Mouse (Mus musculus): ENCODE data around the gene Lrrc8e. TPM values are rescaled to one million over a fixed set of nuclear protein-coding genes. Genes with fewer than 3 reads are reported as not detected.
A peak's percentile ranks its signal among the peaks of the same experiment; 100 is the strongest.

Lrrc8e gene
- polyA plus RNA-seq (2012) = 0.02 TPM in 1 of 2 replicates, not detected in the other

- peaks cover 29% of the 10 kb centered on the region for H3K4me1 ChIP-seq (ENCODE audit: control insufficient read depth)
- H3K36me3 ChIP-seq (ENCODE audit: control insufficient read depth) = no peaks in the 10 kb centered on the region
- H3K27me3 ChIP-seq (ENCODE audit: control insufficient read depth) = peaks cover 67% of the 10 kb centered on the region
- peak within 1 kb of the TSS; percentile 35 for H3K4me3 ChIP-seq (replicated peaks)
- H3K9me3 ChIP-seq (ENCODE audit: control insufficient read depth, low read length) = no peaks in the 10 kb centered on the region
- TF ChIP-seq TAL1 (IDR thresholded peaks at IDR 0.05; ENCODE audit: low read length) (no peak), GATA1 (IDR thresholded peaks at IDR 0.05; ENCODE audit: low read length) (no peak)
Measured at GRCm38 (mm10) chr8:4226739-4227347, at the start of gene Lrrc8e. TSS of gene Lrrc8e (plus strand) at chr8:4226827.

GRCm38 (mm10) chr8:4183409-4183808 is 43.2 kb upstream of the Lrrc8e start:
- Histone ChIP-seq H3K36me3 (ENCODE audit: control insufficient read depth) (peaks cover 25% of the 10 kb centered on the region), H3K4me1 (ENCODE audit: control insufficient read depth) (peaks cover 18% of the 10 kb centered on the region), H3K4me3 (replicated peaks) (no peak overlapping the region)

GRCm38 (mm10) chr8:4186151-4186550 is 40.5 kb upstream of the Lrrc8e start:
- H3K4me1 ChIP-seq (ENCODE audit: control insufficient read depth) = peaks cover 42% of the 10 kb centered on the region
- H3K4me3 ChIP-seq (replicated peaks) = no peak overlapping the region
- H3K9me3 ChIP-seq (ENCODE audit: control insufficient read depth, low read length) = no peaks in the 10 kb centered on the region
- TF ChIP-seq TAL1 (IDR thresholded peaks at IDR 0.05; ENCODE audit: low read length) (no peak), GATA1 (IDR thresholded peaks at IDR 0.05; ENCODE audit: low read length) (no peak)
- H3K36me3 ChIP-seq (ENCODE audit: control insufficient read depth) = peaks cover 34% of the 10 kb centered on the region
- H3K27me3 ChIP-seq (ENCODE audit: control insufficient read depth) = no peaks in the 10 kb centered on the region

More at GRCm38 (mm10) chr8:4183409-4183808, 43.2 kb upstream of the Lrrc8e start:
- no peaks in the 10 kb centered on the region for H3K9me3 ChIP-seq (ENCODE audit: control insufficient read depth, low read length)
- no peak for TF ChIP-seq TAL1 (IDR thresholded peaks at IDR 0.05; ENCODE audit: low read length)
- TF ChIP-seq GATA1 (IDR thresholded peaks at IDR 0.05; ENCODE audit: low read length) = no peak
- no peaks in the 10 kb centered on the region for H3K27me3 ChIP-seq (ENCODE audit: control insufficient read depth)

- no peaks in the 10 kb centered on the region for H3K9me3 ChIP-seq (ENCODE audit: control insufficient read depth, low read length)
- peaks cover 59% of the 10 kb centered on the region for H3K4me1 ChIP-seq (ENCODE audit: control insufficient read depth)
- H3K36me3 ChIP-seq (ENCODE audit: control insufficient read depth) = peaks cover 41% of the 10 kb centered on the region
- peak overlapping the region; percentile 31 for H3K4me3 ChIP-seq (replicated peaks)
- no peaks in the 10 kb centered on the region for H3K27me3 ChIP-seq (ENCODE audit: control insufficient read depth)
- TF ChIP-seq GATA1 (IDR thresholded peaks at IDR 0.05; ENCODE audit: low read length) = no peak
- no peak for TF ChIP-seq TAL1 (IDR thresholded peaks at IDR 0.05; ENCODE audit: low read length)
Measured at GRCm38 (mm10) chr8:4188605-4189004, 38.0 kb upstream of the Lrrc8e start.

GRCm38 (mm10) chr8:4189031-4189722 is 37.5 kb upstream of the Lrrc8e start:
- Histone ChIP-seq H3K36me3 (ENCODE audit: control insufficient read depth) (peaks cover 41% of the 10 kb centered on the region), H3K9me3 (ENCODE audit: control insufficient read depth, low read length) (no peaks in the 10 kb centered on the region), H3K4me1 (ENCODE audit: control insufficient read depth) (peaks cover 62% of the 10 kb centered on the region), H3K27me3 (ENCODE audit: control insufficient read depth) (no peaks in the 10 kb centered on the region; the same call in 1 of the 2 replicates), H3K4me3 (replicated peaks) (peak overlapping the region; percentile 31)
- no peak for TF ChIP-seq GATA1 (IDR thresholded peaks at IDR 0.05; ENCODE audit: low read length)
- TF ChIP-seq TAL1 (IDR thresholded peaks at IDR 0.05; ENCODE audit: low read length) = no peak

- TF ChIP-seq GATA1 (IDR thresholded peaks at IDR 0.05; ENCODE audit: low read length) (no peak), TAL1 (IDR thresholded peaks at IDR 0.05; ENCODE audit: low read length) (no peak)
- peaks cover 56% of the 10 kb centered on the region for H3K4me1 ChIP-seq (ENCODE audit: control insufficient read depth)
- H3K9me3 ChIP-seq (ENCODE audit: control insufficient read depth, low read length) = no peaks in the 10 kb centered on the region
- H3K4me3 ChIP-seq (replicated peaks) = no peak overlapping the region
- H3K36me3 ChIP-seq (ENCODE audit: control insufficient read depth) = peaks cover 27% of the 10 kb centered on the region
- H3K27me3 ChIP-seq (ENCODE audit: control insufficient read depth) = peaks cover 2% of the 10 kb centered on the region; the same call in 1 of the 2 replicates
Measured at GRCm38 (mm10) chr8:4192305-4192704, 34.3 kb upstream of the Lrrc8e start.

GRCm38 (mm10) chr8:4192807-4193587 is 33.6 kb upstream of the Lrrc8e start:
- no peak overlapping the region for H3K4me3 ChIP-seq (replicated peaks)
- TF ChIP-seq TAL1 (IDR thresholded peaks at IDR 0.05; ENCODE audit: low read length) (no peak), GATA1 (IDR thresholded peaks at IDR 0.05; ENCODE audit: low read length) (no peak)

GRCm38 (mm10) chr8:4193588-4193894 is 33.1 kb upstream of the Lrrc8e start:
- Histone ChIP-seq H3K4me3 (replicated peaks) (no peak overlapping the region), H3K4me1 (ENCODE audit: control insufficient read depth) (peaks cover 43% of the 10 kb centered on the region), H3K9me3 (ENCODE audit: control insufficient read depth, low read length) (no peaks in the 10 kb centered on the region), H3K36me3 (ENCODE audit: control insufficient read depth) (peaks cover 15% of the 10 kb centered on the region), H3K27me3 (ENCODE audit: control insufficient read depth) (peaks cover 2% of the 10 kb centered on the region; the same call in 1 of the 2 replicates)
- no peak for TF ChIP-seq GATA1 (IDR thresholded peaks at IDR 0.05; ENCODE audit: low read length)
- TF ChIP-seq TAL1 (IDR thresholded peaks at IDR 0.05; ENCODE audit: low read length) = no peak

More at GRCm38 (mm10) chr8:4192807-4193587, 33.6 kb upstream of the Lrrc8e start:
- Histone ChIP-seq H3K9me3 (ENCODE audit: control insufficient read depth, low read length) (no peaks in the 10 kb centered on the region), H3K36me3 (ENCODE audit: control insufficient read depth) (peaks cover 20% of the 10 kb centered on the region), H3K4me1 (ENCODE audit: control insufficient read depth) (peaks cover 49% of the 10 kb centered on the region), H3K27me3 (ENCODE audit: control insufficient read depth) (peaks cover 2% of the 10 kb centered on the region; the same call in 1 of the 2 replicates)

GRCm38 (mm10) chr8:4201321-4201720 is 25.3 kb upstream of the Lrrc8e start:
- Histone ChIP-seq H3K4me1 (ENCODE audit: control insufficient read depth) (peaks cover 11% of the 10 kb centered on the region), H3K4me3 (replicated peaks) (no peak overlapping the region), H3K27me3 (ENCODE audit: control insufficient read depth) (peaks cover 27% of the 10 kb centered on the region), H3K36me3 (ENCODE audit: control insufficient read depth) (no peaks in the 10 kb centered on the region; the same call in 1 of the 2 replicates), H3K9me3 (ENCODE audit: control insufficient read depth, low read length) (no peaks in the 10 kb centered on the region)
- no peak for TF ChIP-seq GATA1 (IDR thresholded peaks at IDR 0.05; ENCODE audit: low read length)
- no peak for TF ChIP-seq TAL1 (IDR thresholded peaks at IDR 0.05; ENCODE audit: low read length)
